Mouse (Mus musculus): ENCODE data around the gene Smyd3. TPM values are rescaled to one million over a fixed set of nuclear protein-coding genes. Genes with fewer than 3 reads are reported as not detected.

Gene Smyd3
- total and polyA plus RNA-seq, 2 experiments from 2014 or later, result 15.8 to 28.4 TPM

- DNase-seq (ENCODE audit: low spot score) (no peak), ATAC-seq (ENCODE audit: low FRiP score) (peak; percentile 49; the same call in 1 of the 2 replicates)
- 28% methylated on average over 7 of the region's 7 CpGs for WGBS
- Histone ChIP-seq H3K4me3 (ENCODE audit: low read depth, low read length) (no peak overlapping the region), H3K9ac (replicated peaks; ENCODE audit: low read length, poor library complexity, severe bottlenecking) (0 out of 2 replicates have a peak overlapping the region, but pooled peaks have one; percentile 19), H3K4me2 (ENCODE audit: low read depth, low read length, poor library complexity, severe bottlenecking) (no peak overlapping the region), H3K9me3 (ENCODE audit: low read length) (no peaks in the 10 kb centered on the region), H3K27me3 (ENCODE audit: insufficient read depth, low read length) (no peaks in the 10 kb centered on the region), H3K36me3 (ENCODE audit: insufficient read depth, low read length) (no peaks in the 10 kb centered on the region), H3K27ac (ENCODE audit: low read depth, low read length) (no peak overlapping the region), H3K4me1 (ENCODE audit: insufficient read depth, low read length) (peaks cover 9% of the 10 kb centered on the region; the same call in 1 of the 2 replicates)
- no peak for TF ChIP-seq CTCF (IDR thresholded peaks at IDR 0.05)
Measured at GRCm38 (mm10) chr1:178942251-178942963, 575.4 kb downstream of the Smyd3 start.

GRCm38 (mm10) chr1:178940353-178940752 lies 577.5 kb downstream of the Smyd3 start:
- H3K9ac ChIP-seq (replicated peaks; ENCODE audit: low read length, poor library complexity, severe bottlenecking), result no peak overlapping the region
- H3K4me1 ChIP-seq (ENCODE audit: insufficient read depth, low read length), result peaks cover 9% of the 10 kb centered on the region; the same call in 1 of the 2 replicates
- no peak for TF ChIP-seq CTCF (IDR thresholded peaks at IDR 0.05)
- H3K27me3 ChIP-seq (ENCODE audit: insufficient read depth, low read length), result no peaks in the 10 kb centered on the region
- no peak overlapping the region for H3K4me2 ChIP-seq (ENCODE audit: low read depth, low read length, poor library complexity, severe bottlenecking)
- no peak overlapping the region for H3K27ac ChIP-seq (ENCODE audit: low read depth, low read length)
- DNase-seq (ENCODE audit: low spot score) (no peak), ATAC-seq (ENCODE audit: low FRiP score) (no peak)
- H3K9me3 ChIP-seq (ENCODE audit: low read length), result no peaks in the 10 kb centered on the region
- WGBS, result 83% methylated on average over 4 of the region's 4 CpGs
- H3K36me3 ChIP-seq (ENCODE audit: insufficient read depth, low read length), result no peaks in the 10 kb centered on the region
- H3K4me3 ChIP-seq (ENCODE audit: low read depth, low read length), result no peak overlapping the region

- no peak for ATAC-seq (ENCODE audit: low FRiP score)
- DNase-seq (ENCODE audit: low spot score), result no peak
- Histone ChIP-seq H3K4me1 (ENCODE audit: insufficient read depth, low read length) (peaks cover 2% of the 10 kb centered on the region; the same call in 1 of the 2 replicates), H3K9me3 (ENCODE audit: low read length) (no peaks in the 10 kb centered on the region), H3K4me2 (ENCODE audit: low read depth, low read length, poor library complexity, severe bottlenecking) (no peak overlapping the region), H3K27ac (ENCODE audit: low read depth, low read length) (no peak overlapping the region), H3K36me3 (ENCODE audit: insufficient read depth, low read length) (0 out of 2 replicates have a peak, but pooled peaks cover 2% of the 10 kb centered on the region), H3K9ac (replicated peaks; ENCODE audit: low read length, poor library complexity, severe bottlenecking) (no peak overlapping the region), H3K4me3 (ENCODE audit: low read depth, low read length) (no peak overlapping the region), H3K27me3 (ENCODE audit: insufficient read depth, low read length) (no peaks in the 10 kb centered on the region)
- no peak for TF ChIP-seq CTCF (IDR thresholded peaks at IDR 0.05)
- WGBS, result 89% methylated on average over 2 of the region's 2 CpGs
Measured at GRCm38 (mm10) chr1:178936976-178937375, 580.9 kb downstream of the Smyd3 start.

- Histone ChIP-seq H3K9me3 (ENCODE audit: low read length) (no peaks in the 10 kb centered on the region), H3K27me3 (ENCODE audit: insufficient read depth, low read length) (no peaks in the 10 kb centered on the region), H3K4me2 (ENCODE audit: low read depth, low read length, poor library complexity, severe bottlenecking) (no peak overlapping the region), H3K4me3 (ENCODE audit: low read depth, low read length) (no peak overlapping the region), H3K9ac (replicated peaks; ENCODE audit: low read length, poor library complexity, severe bottlenecking) (no peak overlapping the region), H3K27ac (ENCODE audit: low read depth, low read length) (no peak overlapping the region), H3K4me1 (ENCODE audit: insufficient read depth, low read length) (no peaks in the 10 kb centered on the region; the same call in 1 of the 2 replicates), H3K36me3 (ENCODE audit: insufficient read depth, low read length) (peaks cover 6% of the 10 kb centered on the region; the same call in 1 of the 2 replicates)
- no peak for TF ChIP-seq CTCF (IDR thresholded peaks at IDR 0.05)
- ATAC-seq (ENCODE audit: low FRiP score) (no peak), DNase-seq (ENCODE audit: low spot score) (no peak)
- 64% methylated on average over 4 of the region's 4 CpGs for WGBS
Measured at GRCm38 (mm10) chr1:178936457-178936856, 581.4 kb downstream of the Smyd3 start.

- H3K9me3 ChIP-seq (ENCODE audit: low read length), result no peaks in the 10 kb centered on the region
- no peaks in the 10 kb centered on the region; the same call in 1 of the 2 replicates for H3K4me1 ChIP-seq (ENCODE audit: insufficient read depth, low read length)
- H3K36me3 ChIP-seq (ENCODE audit: insufficient read depth, low read length), result peaks cover 17% of the 10 kb centered on the region; the same call in 1 of the 2 replicates
- H3K9ac ChIP-seq (replicated peaks; ENCODE audit: low read length, poor library complexity, severe bottlenecking), result no peak overlapping the region
- no peak overlapping the region for H3K4me2 ChIP-seq (ENCODE audit: low read depth, low read length, poor library complexity, severe bottlenecking)
- no peaks in the 10 kb centered on the region for H3K27me3 ChIP-seq (ENCODE audit: insufficient read depth, low read length)
- no peak for TF ChIP-seq CTCF (IDR thresholded peaks at IDR 0.05)
- DNase-seq (ENCODE audit: low spot score) (no peak), ATAC-seq (ENCODE audit: low FRiP score) (no peak)
- H3K4me3 ChIP-seq (ENCODE audit: low read depth, low read length), result no peak overlapping the region
- WGBS, result 82% methylated on average over 6 of the region's 6 CpGs
- H3K27ac ChIP-seq (ENCODE audit: low read depth, low read length), result no peak overlapping the region
Measured at GRCm38 (mm10) chr1:178933953-178934637, 583.7 kb downstream of the Smyd3 start.

- no peak for ATAC-seq (ENCODE audit: low FRiP score)
Measured at GRCm38 (mm10) chr1:178929531-178929930, 588.3 kb downstream of the Smyd3 start.

More at GRCm38 (mm10) chr1:178929531-178929930, 588.3 kb downstream of the Smyd3 start:
- TF ChIP-seq CTCF (IDR thresholded peaks at IDR 0.05), result no peak
- DNase-seq (ENCODE audit: low spot score), result no peak
- WGBS, result 72% methylated on average over 4 of the region's 4 CpGs
- Histone ChIP-seq H3K27me3 (ENCODE audit: insufficient read depth, low read length) (no peaks in the 10 kb centered on the region), H3K36me3 (ENCODE audit: insufficient read depth, low read length) (peaks cover 28% of the 10 kb centered on the region), H3K9me3 (ENCODE audit: low read length) (no peaks in the 10 kb centered on the region), H3K4me2 (ENCODE audit: low read depth, low read length, poor library complexity, severe bottlenecking) (no peak overlapping the region), H3K9ac (replicated peaks; ENCODE audit: low read length, poor library complexity, severe bottlenecking) (no peak overlapping the region), H3K27ac (ENCODE audit: low read depth, low read length) (no peak overlapping the region), H3K4me1 (ENCODE audit: insufficient read depth, low read length) (no peaks in the 10 kb centered on the region), H3K4me3 (ENCODE audit: low read depth, low read length) (no peak overlapping the region)

All from midbrain, postnatal 0 days (tissue).